Mouse (Mus musculus) T-helper 2 cell (primary cell): ENCODE data around the gene Vmn1r180.
"Not testable (repeated sequence)": the region's sequence is repeated elsewhere in the genome, so short reads cannot be mapped to it uniquely, and the experiment has no call there.

Source experiments
- in situ Hi-C: fragments of 300-600 bp; cut with MboI, MseI; formaldehyde crosslinking; loops from one replicate; pipeline ENCODE4 v1.15.1; 2025; ENCODE audit warnings: high pct_unique_total_duplicates

Gene Vmn1r180

GRCm38 (mm10) chr7:23950332-23950731 lies at the start of gene Vmn1r180:
TSS of gene Vmn1r180 (plus strand) at chr7:23950632.
- in situ Hi-C loops = no loop called here

DNA sequence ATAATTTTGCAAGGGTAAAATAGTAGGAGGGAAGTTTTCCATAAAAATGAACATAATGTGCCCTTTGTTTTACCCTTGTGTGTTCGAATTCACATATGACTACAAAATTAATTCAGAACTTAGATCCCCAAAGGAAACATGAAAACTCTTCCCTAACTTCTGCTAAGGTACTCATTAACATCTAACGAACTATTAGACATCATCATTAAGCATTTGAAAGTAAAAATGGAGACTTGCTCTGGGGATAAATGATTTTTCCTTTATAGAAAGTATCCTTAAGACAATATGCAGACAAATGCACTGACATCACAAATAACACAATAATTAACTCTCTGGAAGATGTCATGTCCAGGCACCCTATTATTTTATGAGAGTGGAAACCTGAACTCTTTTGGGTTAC lies 23.8 kb upstream of the Vmn1r180 start, which contains the start of gene Vmn1r179:
Gene Vmn1r179 (plus strand): TSS at position 301 of the 400 bp plus-strand sequence.
- in situ Hi-C loops = no loop called here

DNA sequence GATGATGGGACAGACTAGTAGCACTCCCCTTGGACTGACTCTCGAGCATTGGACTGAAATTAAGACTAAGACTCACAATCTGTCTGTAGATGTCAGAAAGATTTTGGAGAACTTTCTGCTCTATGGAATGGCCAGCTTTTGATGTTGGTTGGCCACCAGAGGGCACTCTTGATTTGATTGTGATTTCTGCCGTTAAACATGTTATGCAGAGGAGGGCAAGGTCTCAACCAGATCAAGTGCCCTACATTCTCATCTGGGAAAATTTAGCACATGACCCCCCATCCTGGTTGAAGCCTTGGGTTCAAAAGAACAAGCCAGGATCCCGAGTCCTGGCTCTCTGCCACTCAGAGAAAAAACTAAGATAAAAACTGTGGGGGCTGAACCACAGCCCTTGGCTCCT lies 17.6 kb downstream of the Vmn1r180 start:
- in situ Hi-C loops = loop anchor here (5.0 to 10.0 kb wide), 3 partner anchors 257 to 389 kb away; no protein-coding TSS in a partner anchor

DNA sequence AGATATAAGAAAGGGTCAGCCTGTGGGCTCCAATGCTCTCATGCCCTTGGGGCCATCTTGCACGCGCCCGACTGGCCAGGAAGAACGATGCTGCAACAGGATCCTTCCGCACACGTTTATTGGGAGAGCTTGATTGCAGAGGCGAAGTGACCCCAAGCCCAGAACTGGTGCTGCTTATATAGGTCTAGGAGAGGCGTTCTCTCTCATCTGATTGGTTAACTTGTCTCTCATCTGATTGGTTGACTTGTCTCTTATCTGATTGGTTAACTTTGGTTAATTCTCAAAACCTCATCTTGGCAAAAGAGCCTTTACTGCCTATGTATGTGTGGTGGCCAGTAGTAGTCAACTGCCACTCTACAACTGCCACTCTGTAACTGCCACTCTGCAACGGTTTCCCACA lies 23.9 kb downstream of the Vmn1r180 start, which contains the start of gene Vmn1r181:
Gene Vmn1r181 (plus strand): TSS at position 301 of the 400 bp plus-strand sequence.
- in situ Hi-C loops = not testable (repeated sequence)

GRCm38 (mm10) chr7:24001391-24001790 lies 51.0 kb downstream of the Vmn1r180 start, which contains the start of gene V1rd19:
TSS of gene V1rd19 (plus strand) at chr7:24001691.
- in situ Hi-C loops = no loop called here
